Mouse (Mus musculus) mesoderm, embryonic 11.5 days (tissue): ENCODE data around the gene Zfp872.
A peak's percentile ranks its signal among the peaks of the same experiment; 100 is the strongest.
"Not testable (repeated sequence)": the region's sequence is repeated elsewhere in the genome, so short reads cannot be mapped to it uniquely, and the experiment has no call there.

Source experiments
- DNase-seq: peaks from one replicate; pipeline ENCODE4 v3.0.0-alpha.2; 2012; ENCODE audit warnings: low read depth, low spot score

The Zfp872 gene

DNA sequence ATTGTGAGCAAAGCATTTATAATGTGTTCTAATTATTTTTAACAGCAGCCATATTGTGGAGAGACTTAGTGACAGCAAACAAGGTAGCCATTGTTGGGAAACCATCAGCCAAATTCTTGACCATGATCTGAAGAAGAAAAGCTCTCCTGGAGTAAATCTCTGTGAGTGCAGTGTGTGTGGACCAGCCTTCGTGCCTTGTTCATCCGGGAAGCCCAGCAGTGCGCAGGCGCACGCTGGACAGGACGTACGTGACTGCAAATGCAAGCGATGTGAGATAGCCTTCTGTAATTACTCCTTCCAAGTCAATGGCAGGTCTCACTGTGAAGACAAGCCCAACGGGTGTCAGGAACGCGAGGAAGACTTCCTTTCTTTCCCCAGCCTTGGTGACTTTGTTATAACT lies 18.6 kb upstream of the Zfp872 start:
- DNase-seq = no peak

DNA sequence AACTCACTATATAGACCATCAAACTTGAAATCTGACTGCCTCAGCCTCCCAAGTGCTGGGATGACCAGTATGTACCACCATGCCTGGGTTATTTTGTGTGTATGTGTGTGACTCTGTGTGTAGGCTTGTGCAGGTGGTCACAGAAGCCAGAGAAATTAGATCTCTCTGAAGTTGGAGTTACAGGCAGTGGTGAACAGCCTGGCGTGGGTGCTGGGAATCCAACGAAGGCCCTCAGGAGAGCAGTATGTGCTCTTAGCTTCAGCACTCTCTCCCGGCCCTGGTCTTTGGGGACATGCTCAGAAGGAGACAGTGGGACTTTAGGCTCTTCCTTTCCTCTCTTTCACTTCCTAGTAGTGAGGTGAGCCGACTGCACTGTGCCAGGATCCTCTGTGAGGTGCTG lies 15.6 kb upstream of the Zfp872 start:
- DNase-seq = no peak

DNA sequence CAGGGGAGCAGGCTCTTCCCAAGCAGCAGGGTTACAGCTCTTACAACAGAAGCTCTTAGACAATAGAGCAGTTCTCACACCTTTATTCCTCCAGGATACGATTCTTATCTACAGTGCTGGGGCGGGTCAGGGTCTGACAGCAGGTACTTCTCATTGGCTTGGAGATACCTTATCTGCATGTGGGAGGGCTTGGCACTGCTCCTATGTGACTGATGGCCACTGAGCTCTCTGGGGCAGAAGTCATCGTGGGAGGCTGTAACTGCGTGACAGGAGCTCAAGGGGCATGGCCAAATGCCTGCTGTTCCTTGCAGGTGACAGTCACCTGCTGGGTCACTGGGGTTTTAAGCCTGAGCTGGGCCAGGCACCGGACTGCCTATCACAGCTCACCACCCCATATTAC lies 8.5 kb downstream of the Zfp872 start:
- no peak for DNase-seq

DNA sequence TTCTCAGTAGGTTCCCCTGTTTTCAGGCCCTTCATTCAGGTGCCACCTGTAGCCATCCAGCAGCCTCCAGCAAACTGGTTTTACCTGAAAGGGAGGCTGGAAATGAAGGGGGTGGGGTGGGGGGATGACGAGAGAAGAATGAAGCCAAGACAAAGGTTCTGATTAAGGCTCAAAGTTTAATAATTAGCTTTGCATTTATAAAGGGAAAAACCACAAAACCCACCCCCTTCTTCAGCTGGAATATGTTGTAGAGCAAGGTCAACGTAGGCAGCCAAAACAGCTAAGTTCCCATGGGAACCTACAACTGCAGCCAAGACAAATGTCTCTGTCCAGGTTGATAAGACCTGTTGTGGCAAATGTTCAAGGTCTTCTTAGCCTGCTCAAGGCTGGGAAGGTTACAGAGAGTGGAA lies 25.9 kb downstream of the Zfp872 start:
- DNase-seq = no peak

DNA sequence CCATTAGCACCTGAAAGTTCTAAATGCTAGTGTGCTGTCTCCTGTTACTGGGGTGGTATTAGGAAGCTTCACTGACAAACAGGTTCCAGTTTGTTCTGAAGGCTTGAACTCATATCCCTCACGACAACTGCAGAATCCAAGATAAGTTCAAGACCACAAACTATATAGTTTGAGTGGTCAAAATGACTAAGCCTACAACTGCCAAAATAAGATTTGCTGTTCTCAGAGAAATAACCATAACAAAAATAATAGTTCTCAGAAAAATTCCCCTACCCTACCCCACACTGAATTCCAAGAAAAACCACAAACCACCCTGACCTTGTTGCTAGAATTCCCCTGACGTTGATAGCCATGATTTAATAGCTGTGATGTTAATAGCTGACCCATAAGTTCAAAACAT lies 26.7 kb downstream of the Zfp872 start:
- DNase-seq = no peak

DNA sequence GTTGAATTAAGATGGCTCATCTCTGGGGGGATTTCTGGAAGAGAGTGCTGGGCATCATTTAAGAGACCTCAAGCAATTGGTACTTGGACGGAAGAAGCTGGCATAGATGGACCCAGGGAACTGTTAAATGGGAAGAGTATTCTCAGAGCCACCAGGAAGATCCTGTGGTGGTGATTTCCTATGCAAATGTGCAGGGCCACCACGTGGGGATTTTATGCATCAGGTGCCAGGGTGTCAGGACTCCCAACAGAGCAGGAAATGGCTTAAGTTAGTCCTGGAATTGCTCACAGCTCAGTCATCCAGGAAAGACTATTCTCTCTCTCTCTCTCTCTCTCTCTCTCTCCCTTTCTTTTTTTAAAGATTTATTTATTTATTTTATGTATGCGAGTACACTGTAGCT lies 28.8 kb downstream of the Zfp872 start:
- DNase-seq = no peak

DNA sequence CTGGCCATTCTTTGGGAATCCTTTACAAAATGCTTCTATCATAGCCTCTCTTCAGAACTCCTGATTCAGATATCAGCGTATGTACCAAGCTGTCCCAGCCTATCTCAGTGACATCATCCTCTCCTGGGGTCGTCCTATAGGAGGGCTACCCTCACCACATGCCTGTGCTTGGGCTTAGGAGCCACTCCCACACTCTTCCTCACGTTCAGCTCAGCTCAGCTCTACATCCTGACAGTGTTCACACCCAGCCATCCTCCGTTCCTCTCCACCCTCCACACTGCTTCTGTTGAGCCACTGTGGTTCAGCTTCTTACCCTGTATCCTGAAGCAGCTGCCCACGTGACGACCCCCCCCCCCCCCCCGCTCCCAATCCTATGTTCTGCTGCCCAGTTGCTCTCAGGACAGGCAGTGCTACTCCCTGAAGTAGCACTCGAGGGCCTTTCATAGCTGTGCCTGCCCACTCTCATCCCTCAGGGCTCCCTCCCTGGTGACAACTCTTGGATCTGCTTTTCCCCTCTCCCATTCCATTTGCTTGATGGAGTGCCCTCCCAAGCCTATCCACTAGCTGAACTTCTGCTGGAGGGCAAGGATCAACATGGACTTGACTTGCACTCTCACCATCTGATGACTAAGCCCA lies 30.1 kb downstream of the Zfp872 start:
- no peak for DNase-seq

DNA sequence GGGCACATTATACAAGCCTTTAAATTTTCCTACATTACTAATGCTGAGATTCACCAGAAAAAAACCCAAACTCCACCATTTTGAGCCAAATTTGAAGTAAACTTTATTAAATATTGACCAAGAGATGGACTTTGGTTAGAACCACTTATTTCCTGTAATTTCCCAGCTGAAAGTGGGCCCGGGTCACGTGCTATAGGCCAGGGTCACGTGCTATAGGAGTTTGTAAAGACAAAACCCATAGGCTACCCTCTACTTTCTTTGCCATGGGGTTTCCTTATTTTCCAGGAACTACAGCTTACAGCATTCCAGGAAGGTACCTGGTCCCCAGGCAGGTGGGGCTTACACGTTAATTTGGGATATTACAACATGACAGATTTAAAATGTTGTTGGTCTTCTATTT lies 36.2 kb downstream of the Zfp872 start:
- no peak for DNase-seq

DNA sequence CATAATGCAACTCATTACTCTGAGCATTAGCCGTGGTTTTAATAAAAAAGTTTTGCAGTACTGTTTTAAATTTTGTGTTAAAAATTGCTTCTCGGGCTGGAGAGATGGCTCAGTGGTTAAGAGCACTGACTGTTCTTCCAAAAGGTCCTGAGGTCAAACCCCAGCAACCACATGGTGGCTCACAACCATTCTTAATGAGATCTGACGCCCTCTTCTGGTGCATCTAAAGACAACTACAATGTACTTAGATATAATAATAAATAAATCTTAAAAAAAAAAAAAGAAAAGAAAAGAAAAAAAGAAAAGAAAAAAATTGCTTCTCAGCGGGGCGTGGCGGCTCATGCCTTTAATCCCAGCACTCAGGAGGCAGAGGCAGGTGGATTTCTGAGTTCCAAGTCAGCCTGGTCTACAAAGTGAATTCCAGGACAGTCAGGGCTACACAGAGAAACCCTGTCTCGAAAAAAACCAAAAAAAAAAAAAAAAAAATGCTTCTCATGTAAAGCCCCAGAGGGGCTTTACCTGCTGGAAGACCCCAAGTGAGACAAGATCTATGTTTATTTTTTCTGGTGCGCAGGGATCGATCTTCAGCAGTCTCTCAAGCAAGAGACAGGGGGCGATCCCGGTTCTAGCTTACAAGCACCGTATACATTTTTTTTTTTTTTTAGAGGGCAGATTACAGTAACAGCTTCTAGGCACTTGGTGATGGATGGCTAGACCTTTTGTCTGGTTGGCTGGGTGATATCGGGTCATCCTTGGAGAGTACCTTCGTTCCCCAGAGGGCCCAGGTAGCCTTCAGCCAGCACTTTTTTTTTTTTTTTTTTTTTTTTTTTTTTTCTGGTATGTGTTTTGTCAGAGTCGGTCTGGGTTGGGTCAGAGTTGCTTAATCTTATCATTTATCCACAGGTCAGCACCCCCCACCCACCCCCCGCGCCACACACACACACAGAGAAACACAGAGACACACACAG lies 36.9 kb downstream of the Zfp872 start:
- DNase-seq = peak; percentile 59

DNA sequence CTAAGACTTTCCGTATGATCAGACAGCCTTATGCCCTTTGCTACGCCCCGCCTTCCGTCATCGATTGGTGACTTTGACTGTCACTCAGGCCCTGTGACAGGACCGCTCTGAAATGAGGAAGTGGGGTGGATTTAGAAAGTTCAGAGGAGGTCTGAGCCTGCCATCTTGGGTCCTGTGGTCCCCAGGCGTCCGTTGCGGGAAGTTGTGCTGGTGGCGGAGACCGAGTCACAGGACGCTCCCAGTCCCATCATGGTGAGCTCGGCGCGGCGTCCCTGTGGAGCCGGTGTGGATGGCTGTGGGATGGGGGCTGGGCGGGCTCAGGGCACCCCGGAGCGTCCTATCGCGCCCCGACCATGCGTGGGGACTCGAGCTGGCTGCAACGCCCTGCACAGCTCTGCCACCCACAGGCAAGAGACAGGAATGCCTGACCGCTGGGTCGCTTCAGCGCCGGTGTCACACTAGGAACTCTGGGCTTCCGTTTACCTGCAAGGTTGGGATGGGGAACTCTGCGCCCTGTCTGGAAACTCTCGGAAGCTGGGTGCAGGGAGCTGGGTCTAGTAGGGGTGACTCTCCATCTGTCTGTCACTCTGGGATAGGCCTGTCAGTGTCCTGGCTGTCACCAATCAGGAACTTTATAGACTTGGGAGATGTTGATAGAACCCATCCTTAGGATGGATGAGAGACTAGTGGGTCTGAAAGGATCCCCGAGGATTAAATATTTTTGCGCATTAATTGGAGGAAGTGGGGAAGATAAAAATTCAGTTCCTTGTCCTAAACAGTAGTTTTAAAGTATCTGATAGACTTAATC lies 37.9 kb downstream of the Zfp872 start, which contains the start of gene Zfp809:
Gene Zfp809, plus strand, starts transcription at position 134 of the 808 bp plus-strand sequence.
- DNase-seq = peak; percentile 98

DNA sequence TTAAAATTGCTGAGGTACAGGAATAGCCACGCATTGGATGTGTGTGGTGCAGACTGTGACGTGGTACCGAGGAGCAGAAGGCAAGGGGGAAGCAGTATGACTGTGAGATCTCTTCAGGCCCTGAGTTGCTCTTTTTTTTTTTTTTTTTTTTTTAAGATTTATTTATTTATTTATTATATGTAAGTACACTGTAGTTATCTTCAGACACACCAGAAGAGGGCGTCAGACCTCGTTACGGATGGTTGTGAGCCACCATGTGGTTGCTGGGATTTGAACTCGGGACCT lies 38.4 kb downstream of the Zfp872 start:
- not testable (repeated sequence) for DNase-seq

DNA sequence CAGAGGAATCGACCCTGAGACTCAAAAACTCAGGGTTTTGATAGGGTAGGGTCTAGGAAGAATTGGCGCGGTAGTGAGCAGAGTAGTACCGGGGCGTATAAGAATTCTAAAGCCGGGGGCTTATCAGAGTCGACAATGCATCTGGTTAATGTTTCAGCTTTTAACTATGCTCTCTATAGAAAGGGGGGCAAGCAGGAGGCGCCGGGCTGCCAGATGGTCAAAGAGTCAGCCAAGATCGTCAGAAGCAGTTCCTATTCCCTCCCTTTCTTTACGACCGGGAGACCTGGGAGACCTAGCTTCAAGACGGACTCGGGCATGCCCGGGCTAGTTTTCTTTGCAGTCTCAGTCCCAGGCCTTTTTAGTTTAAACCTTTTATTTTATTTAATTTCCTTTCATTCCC lies 39.0 kb downstream of the Zfp872 start:
- no peak for DNase-seq

DNA sequence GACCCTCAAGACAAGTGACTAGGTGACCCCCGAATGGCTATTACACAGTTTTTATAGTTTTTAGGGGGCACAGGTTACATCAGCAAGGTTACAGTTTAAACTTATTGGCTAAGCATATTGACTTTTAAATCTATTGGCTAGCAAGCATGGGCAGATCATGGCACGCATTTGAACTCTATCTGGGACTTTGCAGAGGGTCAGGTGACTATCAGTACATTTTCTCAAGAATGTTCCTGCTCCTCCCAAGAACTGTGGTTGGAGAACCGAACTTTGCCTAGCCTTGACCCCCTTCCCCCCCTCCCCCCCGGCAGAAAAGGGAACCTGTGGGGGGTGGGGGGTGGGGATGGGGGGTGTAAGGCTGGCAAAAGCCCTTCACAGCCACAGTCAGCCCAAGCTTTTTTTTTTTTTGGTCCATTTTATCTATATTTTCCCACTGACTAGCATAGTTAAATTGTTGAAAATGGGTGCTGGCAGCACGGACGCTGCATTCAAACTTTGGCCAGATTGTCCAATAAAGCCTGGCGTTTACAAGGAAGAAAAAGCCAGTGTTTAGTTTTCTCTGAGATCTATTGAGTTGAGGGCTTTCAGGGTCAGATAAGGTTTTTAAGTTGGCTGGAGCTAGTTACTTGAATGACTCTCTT lies 41.6 kb downstream of the Zfp872 start:
- DNase-seq = no peak

DNA sequence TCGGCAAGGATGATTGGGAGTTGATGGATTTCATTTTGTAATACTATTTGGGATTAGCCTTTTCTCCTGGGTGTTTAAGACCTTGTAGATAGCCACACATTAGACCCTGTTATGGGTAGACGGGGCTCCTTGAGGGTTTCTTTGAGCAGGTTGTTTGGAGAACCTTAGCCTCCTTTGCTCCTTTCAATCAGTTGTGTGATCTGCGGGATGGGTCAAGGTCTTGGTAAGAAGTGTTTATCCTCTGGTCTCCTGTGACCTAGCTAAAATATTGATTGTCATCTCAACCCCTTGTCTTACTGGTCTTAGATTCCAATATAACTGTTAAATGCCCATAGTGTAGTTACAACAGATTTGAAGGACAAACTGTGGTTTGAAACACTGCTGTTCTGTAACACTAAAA lies 42.2 kb downstream of the Zfp872 start:
- no peak for DNase-seq

DNA sequence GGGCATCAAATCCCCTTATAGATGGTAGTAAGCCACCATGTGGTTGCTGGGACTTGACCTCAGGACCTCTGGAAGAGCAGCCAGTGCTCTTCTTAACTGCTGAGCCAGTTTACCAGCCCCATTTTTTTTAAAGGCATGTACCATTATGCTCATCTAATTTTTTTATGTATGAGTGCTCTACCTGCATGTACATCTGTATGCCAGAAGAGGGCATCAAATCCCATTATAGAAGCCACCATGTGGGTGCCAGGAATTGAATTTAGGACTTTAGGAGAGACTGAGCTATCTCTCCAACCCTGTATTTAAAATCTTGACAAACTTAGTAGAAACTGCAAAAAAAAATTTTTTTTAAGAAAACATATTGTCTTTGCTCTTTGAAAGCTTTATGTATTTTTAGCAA lies 42.7 kb downstream of the Zfp872 start:
- peak; percentile 4 for DNase-seq

DNA sequence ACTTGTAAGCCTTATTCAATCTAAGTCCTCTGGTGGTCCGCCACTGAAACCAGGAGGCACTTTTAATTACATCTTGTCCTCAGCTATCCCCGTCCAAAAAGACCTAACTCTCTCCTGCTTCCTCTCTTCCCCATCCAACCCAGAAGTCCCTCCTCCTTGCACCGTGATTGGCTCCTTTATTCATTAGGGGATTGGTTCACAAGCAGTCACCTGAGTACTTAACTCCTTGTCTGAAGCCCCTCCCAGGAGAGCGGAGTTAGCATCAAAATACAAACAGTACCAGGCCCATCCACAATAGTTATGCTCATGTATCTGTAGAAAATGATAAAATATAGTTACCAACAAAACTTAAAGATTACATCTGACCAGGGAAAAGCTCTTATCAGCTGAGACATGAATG lies 52.1 kb downstream of the Zfp872 start:
- DNase-seq = no peak

DNA sequence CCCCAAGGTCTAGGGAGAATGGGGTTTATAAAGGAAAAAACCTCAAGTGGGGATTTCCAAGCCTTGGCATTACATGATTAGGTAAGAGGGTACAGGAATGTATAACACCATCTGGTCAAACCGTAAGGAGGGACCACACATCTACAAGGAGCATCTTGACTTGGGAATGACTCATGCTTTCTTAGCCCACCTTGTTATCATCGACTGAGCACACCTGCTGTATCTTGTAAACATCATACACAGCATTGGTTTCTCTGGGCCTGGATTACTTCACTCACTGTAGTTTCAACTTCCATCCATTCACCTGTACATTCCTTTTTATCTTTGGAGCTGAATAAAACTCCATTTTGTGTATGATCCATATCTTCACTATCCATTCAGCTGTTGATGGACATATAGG lies 56.4 kb downstream of the Zfp872 start:
- no peak for DNase-seq
